Mouse (Mus musculus) small intestine, adult 2 months (tissue): Measurements from ENCODE around the gene Ppp1r21.

Experiments used
- CTCF ChIP-seq: fragments of 200-500 bp; IDR thresholded peaks from 2 replicates; pipeline ENCODE4 v1.5.1; 2012; ENCODE audit warnings: low read depth, mild to moderate bottlenecking, control low read depth, inconsistent platforms, low read length, moderate library complexity, mixed read lengths; ENCODE audit not compliant: insufficient replicate concordance, insufficient read length; ENCODE audit errors: extremely low read depth
- POLR2A ChIP-seq: fragments of 200-500 bp; IDR thresholded peaks from 2 replicates; pipeline ENCODE4 v1.6.1; 2012; ENCODE audit warnings: low read depth, mild to moderate bottlenecking, control low read depth, inconsistent platforms, low read length, moderate library complexity

DNA sequence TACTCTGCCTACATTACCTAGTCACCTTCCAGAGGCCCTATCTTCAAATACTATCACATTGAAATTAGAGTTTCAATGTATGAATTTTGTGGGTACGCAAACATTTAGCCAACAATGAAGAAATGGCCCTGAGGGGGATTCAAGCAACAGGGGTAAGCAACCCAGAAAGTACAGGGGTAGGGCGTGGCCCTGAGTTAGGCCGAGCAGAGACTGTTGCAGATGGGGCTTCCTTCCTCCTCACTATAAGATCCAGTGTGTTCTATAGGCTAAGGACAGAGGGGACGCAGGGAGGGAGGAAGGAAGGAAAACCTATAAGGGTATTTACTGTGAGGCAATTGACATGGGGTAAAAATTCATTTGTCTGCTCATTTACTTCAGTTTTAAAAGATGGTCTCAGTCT, 94.5 kb downstream of the Ppp1r21 start:
- TF ChIP-seq CTCF (no peak), POLR2A (no peak)
